Mouse (Mus musculus) embryonic facial prominence, embryonic 15.5 days (tissue): ENCODE measurements around the gene Fxyd4. TPM values are rescaled to one million over a fixed set of nuclear protein-coding genes. Genes with fewer than 3 reads are reported as not detected.

Source experiments
- ATAC-seq: fragments of 200-750 bp; cut with Nextera tagmentation; 2 replicates; pipeline ENCODE4 v1.8.0; 2017; ENCODE audit warnings: low read depth, moderate TSS enrichment; ENCODE audit not compliant: insufficient number of reproducible peaks, low FRiP score, low TSS enrichment
- H3K27ac ChIP-seq: fragments of 300-500 bp; sonication (generic); replicated peaks from 2 replicates; pipeline ENCODE4 v1.5.1; 2015; ENCODE audit warnings: mild to moderate bottlenecking, inconsistent platforms
- H3K27me3 ChIP-seq: fragments of 300-500 bp; sonication (generic); 2 replicates; pipeline ENCODE4 v1.6.1; 2015; ENCODE audit warnings: inconsistent platforms
- H3K36me3 ChIP-seq: fragments of 300-500 bp; sonication (generic); 2 replicates; pipeline ENCODE4 v1.6.1; 2015; ENCODE audit warnings: mild to moderate bottlenecking, inconsistent platforms
- H3K4me1 ChIP-seq: fragments of 300-500 bp; sonication (generic); 2 replicates; pipeline ENCODE4 v1.6.1; 2015; ENCODE audit warnings: inconsistent platforms
- H3K4me2 ChIP-seq: fragments of 300-500 bp; sonication (generic); replicated peaks from 2 replicates; pipeline ENCODE4 v1.6.1; 2015; ENCODE audit warnings: mild to moderate bottlenecking, inconsistent platforms
- H3K4me3 ChIP-seq: fragments of 300-500 bp; sonication (generic); replicated peaks from 2 replicates; pipeline ENCODE4 v1.5.1; 2015; ENCODE audit warnings: mild to moderate bottlenecking, inconsistent platforms
- H3K9ac ChIP-seq: fragments of 300-500 bp; sonication (generic); 2 replicates; pipeline ENCODE4 v1.6.1; 2015; ENCODE audit warnings: inconsistent platforms
- H3K9me3 ChIP-seq: fragments of 300-500 bp; sonication (generic); replicated peaks from 2 replicates; pipeline ENCODE4 v1.6.1; 2016; ENCODE audit warnings: inconsistent platforms
- WGBS: fragments of 180-500 bp; shearing (Covaris S2); methylation state at CpG from one replicate; pipeline ENCODE4 v1.1.7; 2015; 5-methylcytosine and 5-hydroxymethylcytosine counted together
- polyA plus RNA-seq: library from polyadenylated mRNA; unstranded; fragments of >200 nt; fragmentation: Nextera tagmentation; extraction: Ambion mirVana; gene quantifications from 2 replicates; pipeline ENCODE4 v1.2.1, GENCODE M21; 2015

Gene Fxyd4
- polyA plus RNA-seq, 1 experiment from 2014 or later = 3.4 TPM

DNA sequence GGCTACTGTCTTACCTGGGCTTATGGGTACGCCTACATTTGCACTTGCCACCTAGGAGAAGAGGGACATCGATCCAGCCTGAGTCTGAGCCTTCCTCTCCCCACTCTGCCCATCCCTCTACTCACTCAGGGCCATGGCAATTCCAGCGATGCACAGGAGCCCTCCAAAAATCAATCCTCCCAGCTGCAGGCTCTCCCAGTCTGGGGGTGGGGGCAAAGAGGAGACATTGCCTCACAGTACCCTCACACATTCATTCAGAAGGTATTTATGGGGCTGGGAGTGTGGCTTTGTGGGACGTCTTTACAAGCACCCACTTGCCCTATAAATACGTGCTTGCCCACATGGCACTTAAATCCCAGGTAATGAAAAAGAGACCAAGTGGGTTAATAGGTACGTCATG is 3.2 kb downstream of the Fxyd4 start:
- no peaks in the 10 kb centered on the region for H3K4me1 ChIP-seq
- H3K9me3 ChIP-seq = no peaks in the 10 kb centered on the region
- WGBS = 81% methylated on average over 6 of the region's 6 CpGs
- H3K4me2 ChIP-seq = no peak overlapping the region
- no peak overlapping the region for H3K9ac ChIP-seq
- no peak for ATAC-seq
- H3K4me3 ChIP-seq = no peak overlapping the region
- no peaks in the 10 kb centered on the region for H3K27me3 ChIP-seq
- H3K27ac ChIP-seq = no peak overlapping the region
- peaks cover 13% of the 10 kb centered on the region for H3K36me3 ChIP-seq

DNA sequence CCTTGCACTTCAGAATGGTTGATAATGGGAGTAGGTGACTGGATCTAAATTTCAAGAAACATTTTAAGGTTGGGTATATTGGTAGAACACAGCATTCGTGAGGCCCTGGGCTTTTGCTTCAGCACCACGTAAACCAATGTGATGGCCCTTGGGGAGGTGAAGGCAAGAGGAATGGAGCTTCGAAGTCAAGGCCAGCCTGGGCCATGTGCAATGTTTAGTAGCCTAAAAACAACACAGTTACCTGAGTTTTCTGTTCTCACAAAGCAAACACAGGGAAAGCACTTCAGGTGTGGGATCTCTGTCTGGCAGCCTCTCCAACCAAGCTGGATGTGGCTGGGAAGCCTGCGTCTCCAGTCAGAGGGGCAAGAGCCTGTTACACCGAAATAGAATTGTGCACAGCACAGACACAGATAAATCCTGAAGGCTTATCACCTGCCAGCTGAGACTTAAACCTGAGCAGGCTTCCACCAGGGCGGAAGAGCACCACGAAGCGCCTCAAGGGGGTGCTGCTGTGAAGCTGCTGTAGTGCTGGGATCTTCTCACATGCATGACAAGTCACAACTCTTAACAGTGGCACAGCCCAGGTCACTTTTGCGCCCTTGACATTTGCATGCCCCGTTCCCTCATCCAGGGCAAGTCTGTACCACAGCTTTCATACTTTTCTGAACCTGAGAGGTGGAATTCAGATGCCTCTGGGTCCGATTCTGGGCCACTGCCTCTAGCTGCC is 5.0 kb downstream of the Fxyd4 start:
- 0 out of 2 replicates have a peak, but pooled peaks have one; percentile 27 for ATAC-seq
- WGBS = 60% methylated on average over 11 of the region's 11 CpGs

DNA sequence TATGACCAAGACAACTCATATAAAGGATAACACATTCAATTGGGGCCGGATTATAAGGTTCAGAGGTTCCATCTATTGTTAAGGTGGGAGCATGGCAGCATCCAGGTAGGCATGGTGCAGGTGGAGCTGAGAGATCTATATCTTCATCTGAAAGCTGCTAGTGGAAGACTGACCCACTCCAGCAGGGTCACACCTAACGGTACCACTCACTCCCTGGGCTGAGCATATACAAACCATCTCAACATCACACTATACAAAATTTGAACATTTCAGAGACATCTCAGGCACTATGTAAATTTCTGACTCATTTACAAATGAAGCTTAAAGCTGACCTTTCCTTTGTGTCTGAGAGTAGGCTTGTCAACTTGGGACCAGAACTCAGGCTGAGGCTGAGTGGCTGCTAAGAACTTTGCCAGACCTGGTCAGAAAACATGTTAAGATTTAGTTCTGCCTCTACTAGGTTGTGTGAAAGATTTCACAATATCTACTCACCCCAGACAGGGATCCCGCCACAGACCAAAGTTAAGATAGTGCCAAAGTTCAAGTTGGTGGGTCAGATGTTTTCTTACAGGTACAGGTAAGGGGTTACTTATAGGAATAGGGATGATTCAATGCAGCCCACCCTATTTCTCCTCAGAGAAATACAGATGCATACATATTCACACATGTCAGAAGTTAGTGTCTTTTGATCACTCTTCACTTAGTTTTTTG is 7.4 kb downstream of the Fxyd4 start:
- no peak overlapping the region for H3K27ac ChIP-seq
- no peaks in the 10 kb centered on the region for H3K4me1 ChIP-seq
- no peak for ATAC-seq
- no peak overlapping the region for H3K9ac ChIP-seq
- H3K27me3 ChIP-seq = no peaks in the 10 kb centered on the region
- H3K9me3 ChIP-seq = no peaks in the 10 kb centered on the region
- WGBS = 93% methylated on average over 3 of the region's 3 CpGs
- peaks cover 47% of the 10 kb centered on the region for H3K36me3 ChIP-seq
- no peak overlapping the region for H3K4me2 ChIP-seq
- no peak overlapping the region for H3K4me3 ChIP-seq

More for the DNA sequence above, 5.0 kb downstream of the Fxyd4 start:
- no peak overlapping the region for H3K9ac ChIP-seq
- H3K4me1 ChIP-seq = no peaks in the 10 kb centered on the region
- H3K27me3 ChIP-seq = no peaks in the 10 kb centered on the region
- H3K36me3 ChIP-seq = peaks cover 30% of the 10 kb centered on the region
- H3K4me3 ChIP-seq = no peak overlapping the region
- H3K27ac ChIP-seq = no peak overlapping the region
- H3K4me2 ChIP-seq = no peak overlapping the region
- H3K9me3 ChIP-seq = no peaks in the 10 kb centered on the region

DNA sequence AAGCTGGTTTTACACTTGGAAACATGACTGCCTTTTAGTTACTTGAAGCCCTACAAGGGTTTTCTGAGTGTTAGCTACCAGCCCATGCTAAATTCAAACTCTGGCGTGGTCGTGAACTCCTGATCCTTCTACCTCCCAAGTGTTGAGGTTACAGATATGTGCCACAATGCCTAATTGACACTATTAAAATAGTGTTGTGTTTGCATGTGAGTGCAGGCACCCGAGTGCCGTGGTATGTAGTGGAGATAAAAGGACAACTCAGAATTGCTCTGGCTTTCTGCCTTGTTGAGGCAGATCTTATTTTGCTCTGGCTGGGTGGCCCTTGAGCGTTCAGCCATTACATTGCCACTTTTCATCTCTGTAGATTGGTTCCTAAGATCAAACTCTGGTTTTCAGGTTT is 8.7 kb downstream of the Fxyd4 start:
- Histone ChIP-seq H3K9ac (no peak overlapping the region), H3K9me3 (no peaks in the 10 kb centered on the region), H3K27me3 (no peaks in the 10 kb centered on the region), H3K27ac (no peak overlapping the region), H3K4me1 (no peaks in the 10 kb centered on the region), H3K4me2 (no peak overlapping the region), H3K4me3 (no peak overlapping the region), H3K36me3 (peaks cover 47% of the 10 kb centered on the region)
- WGBS = 88% methylated on average over 5 of the region's 5 CpGs
- ATAC-seq = no peak

DNA sequence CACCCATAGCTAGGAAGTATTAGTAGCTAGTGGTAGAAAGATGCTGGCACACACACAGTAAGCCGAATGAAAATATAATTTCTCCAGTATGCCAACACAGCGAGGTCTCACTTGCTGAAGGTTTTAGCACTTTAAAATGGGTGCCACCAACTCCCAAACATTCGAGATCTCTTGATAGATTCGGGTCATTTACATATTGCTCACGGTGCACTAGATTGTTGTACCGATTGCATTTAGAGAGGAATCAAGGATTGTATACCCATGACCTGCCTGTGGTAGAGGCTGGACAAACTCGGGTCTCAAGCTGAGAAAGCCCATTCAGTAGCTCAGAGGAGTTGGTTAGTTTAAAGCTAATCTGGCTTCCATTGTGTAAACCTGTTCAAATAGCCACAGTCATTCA is 9.5 kb downstream of the Fxyd4 start:
- Histone ChIP-seq H3K9ac (no peak overlapping the region), H3K4me1 (no peaks in the 10 kb centered on the region), H3K27ac (no peak overlapping the region), H3K4me2 (no peak overlapping the region), H3K27me3 (no peaks in the 10 kb centered on the region), H3K36me3 (peaks cover 47% of the 10 kb centered on the region), H3K9me3 (no peaks in the 10 kb centered on the region), H3K4me3 (no peak overlapping the region)
- no peak for ATAC-seq
- WGBS = 92% methylated on average over 7 of the region's 7 CpGs

DNA sequence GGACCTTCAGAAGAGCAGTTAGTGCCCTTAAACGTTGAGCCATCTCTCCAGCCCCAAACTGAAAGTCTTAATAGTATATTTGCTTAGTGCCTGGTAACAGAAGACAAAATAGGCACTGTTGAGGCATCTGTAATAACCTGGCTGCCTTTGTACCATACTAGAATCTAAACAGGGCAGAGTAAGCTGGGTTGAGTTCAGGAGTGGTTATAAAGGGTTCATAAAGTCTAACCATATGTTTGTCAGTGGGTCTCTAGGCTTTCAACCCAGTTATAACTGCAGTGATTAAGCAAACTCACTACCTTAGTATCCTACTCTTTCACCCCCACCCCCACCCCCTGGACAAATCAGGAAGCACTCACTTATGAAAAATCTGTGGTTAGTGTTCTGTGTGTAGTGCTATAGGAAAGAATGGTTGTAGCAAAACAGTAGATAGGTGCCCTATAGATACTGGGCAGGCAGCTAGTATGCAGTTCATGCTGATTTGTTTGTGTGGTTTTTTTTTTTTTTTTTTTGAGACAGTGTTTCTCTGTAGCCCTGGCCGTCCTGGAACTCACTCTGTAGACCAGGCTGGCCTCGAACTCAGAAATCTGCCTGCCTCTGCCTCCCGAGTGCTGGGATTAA is 10.5 kb downstream of the Fxyd4 start:
- no peaks in the 10 kb centered on the region for H3K9me3 ChIP-seq
- ATAC-seq = no peak
- H3K9ac ChIP-seq = no peak overlapping the region
- H3K4me1 ChIP-seq = no peaks in the 10 kb centered on the region
- no peaks in the 10 kb centered on the region for H3K27me3 ChIP-seq
- H3K4me3 ChIP-seq = no peak overlapping the region
- H3K27ac ChIP-seq = no peak overlapping the region
- WGBS = 75% methylated on average over 4 of the region's 4 CpGs
- peaks cover 52% of the 10 kb centered on the region for H3K36me3 ChIP-seq
- H3K4me2 ChIP-seq = no peak overlapping the region

DNA sequence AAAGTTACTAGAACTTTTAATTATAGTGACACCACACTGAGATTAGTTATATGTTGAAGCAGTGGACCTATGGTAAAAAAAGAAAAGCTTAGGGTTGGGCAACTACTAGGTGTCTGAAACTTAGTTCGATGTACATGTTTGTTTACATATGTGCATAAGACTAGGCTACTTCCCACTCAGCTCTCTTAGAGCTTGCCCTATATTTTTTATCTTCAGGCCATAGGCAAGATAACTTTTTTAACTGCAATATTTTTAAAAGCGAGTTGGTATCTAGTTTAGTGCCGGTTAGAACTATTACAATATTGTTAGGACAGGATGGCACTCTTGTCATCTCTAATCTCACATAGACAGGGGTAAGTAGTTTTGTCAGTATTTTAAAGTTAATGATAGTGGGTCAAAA is 15.5 kb downstream of the Fxyd4 start:
- no peak overlapping the region for H3K9ac ChIP-seq
- no peak for ATAC-seq
- no peaks in the 10 kb centered on the region for H3K9me3 ChIP-seq
- WGBS = 93% methylated on average over 3 of the region's 3 CpGs
- no peak overlapping the region for H3K27ac ChIP-seq
- no peak overlapping the region for H3K4me3 ChIP-seq
- no peaks in the 10 kb centered on the region for H3K27me3 ChIP-seq
- peaks cover 36% of the 10 kb centered on the region for H3K36me3 ChIP-seq
- peaks cover 25% of the 10 kb centered on the region for H3K4me1 ChIP-seq
- H3K4me2 ChIP-seq = no peak overlapping the region

DNA sequence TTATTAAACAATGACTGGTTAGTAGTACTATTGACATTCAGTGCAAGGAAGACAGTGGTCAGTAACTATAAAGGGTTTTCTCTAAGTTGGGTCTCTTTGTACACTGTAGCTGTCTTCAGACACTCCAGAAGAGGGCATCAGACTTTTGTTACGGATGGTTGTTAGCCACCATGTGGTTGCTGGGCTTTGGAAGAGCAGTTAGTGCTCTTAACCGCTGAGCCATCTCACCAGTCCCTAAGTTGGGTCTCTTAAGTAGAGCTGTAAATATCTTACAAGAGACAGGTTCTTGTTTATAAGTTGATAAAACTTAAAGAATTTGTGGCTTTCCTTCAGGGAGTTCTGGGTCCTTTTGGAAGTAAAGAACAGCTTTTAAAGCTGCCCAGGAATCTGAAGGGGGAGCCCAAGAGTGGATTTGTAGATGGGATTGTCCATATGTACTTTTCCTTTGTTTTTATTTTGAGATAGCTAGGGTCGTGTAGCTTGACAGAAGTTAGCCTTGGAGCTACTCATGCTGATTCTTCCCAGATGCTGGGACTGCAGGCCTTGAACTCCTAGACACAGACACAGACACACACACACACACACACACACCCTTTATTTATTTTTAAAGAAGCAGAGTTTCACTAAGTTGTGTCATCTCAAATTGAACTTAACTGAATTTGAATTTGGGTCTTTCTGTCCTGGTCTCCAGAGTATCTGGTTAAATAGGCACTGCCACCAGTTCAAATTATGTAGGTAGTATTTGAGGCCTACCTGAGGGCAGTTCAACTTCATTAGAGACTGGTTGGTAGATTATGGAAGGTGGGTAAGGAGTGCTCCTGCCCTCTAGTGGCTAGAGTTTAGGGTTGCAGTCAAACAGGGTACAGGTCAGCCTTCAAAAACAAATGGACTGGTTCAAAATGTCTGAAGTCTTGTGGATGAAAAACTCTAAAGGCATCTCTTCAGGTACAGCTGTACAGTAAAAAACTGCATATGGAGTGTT is 16.5 kb downstream of the Fxyd4 start:
- Histone ChIP-seq H3K9ac (no peak overlapping the region), H3K4me2 (no peak overlapping the region), H3K4me3 (no peak overlapping the region), H3K27me3 (no peaks in the 10 kb centered on the region), H3K9me3 (no peaks in the 10 kb centered on the region), H3K4me1 (peaks cover 29% of the 10 kb centered on the region), H3K27ac (no peak overlapping the region), H3K36me3 (peaks cover 27% of the 10 kb centered on the region)
- 48% methylated on average over 3 of the region's 3 CpGs for WGBS
- no peak for ATAC-seq

DNA sequence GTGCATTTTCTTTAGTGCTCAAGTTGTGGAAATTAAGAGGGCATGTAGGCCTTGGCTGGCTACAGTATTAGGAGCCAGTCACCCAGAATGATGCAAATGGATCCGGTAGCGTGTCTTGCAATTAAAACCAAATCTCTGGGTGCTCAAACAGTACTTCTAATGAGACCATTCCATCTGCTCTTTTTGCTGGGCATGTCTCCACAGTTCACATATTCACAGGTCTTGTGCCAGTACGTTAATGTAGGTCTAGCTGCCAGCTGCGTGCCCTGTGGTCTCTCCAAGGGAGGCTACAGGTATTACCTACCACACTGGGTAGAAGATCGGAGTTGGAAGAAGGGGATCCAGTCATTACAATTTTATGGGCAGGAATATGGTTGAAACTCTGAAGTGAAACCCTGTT is 19.4 kb downstream of the Fxyd4 start:
- peak overlapping the region; percentile 69 for H3K4me2 ChIP-seq
- H3K4me3 ChIP-seq = peak overlapping the region; percentile 72
- peak overlapping the region; percentile 97 for H3K27ac ChIP-seq
- 14% methylated on average over 5 of the region's 5 CpGs for WGBS
- H3K27me3 ChIP-seq = no peaks in the 10 kb centered on the region
- H3K9me3 ChIP-seq = no peaks in the 10 kb centered on the region
- H3K9ac ChIP-seq = peak overlapping the region; percentile 58
- peaks cover 21% of the 10 kb centered on the region; the same call in 1 of the 2 replicates for H3K36me3 ChIP-seq
- H3K4me1 ChIP-seq = peaks cover 36% of the 10 kb centered on the region
- ATAC-seq = no peak

DNA sequence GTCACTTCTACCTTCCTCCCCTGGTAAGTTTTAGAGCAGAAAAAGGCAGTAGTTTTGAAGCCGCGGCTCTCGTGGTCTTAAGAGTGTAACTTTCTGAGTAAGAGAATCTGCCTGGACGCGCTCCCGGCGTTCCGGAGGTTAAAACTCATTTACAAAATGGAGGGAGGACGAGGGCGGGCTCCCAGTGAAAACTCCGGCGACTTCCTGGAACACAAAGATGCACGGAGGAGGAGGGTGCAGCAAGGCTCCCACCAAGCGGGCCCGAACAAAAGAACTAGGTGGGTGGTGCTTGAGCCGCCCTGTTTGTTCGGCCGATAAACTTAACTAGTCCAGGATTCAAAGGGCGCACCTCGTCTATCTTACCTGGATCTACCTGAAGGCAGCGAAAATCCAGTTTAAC is 19.9 kb downstream of the Fxyd4 start:
- H3K4me2 ChIP-seq = peak overlapping the region; percentile 69
- WGBS = under 1% methylated on average over 21 of the region's 21 CpGs
- H3K4me3 ChIP-seq = peak overlapping the region; percentile 72
- peaks cover 19% of the 10 kb centered on the region; the same call in 1 of the 2 replicates for H3K36me3 ChIP-seq
- H3K9ac ChIP-seq = peak overlapping the region; percentile 58
- ATAC-seq = peak; percentile 52
- no peaks in the 10 kb centered on the region for H3K9me3 ChIP-seq
- peaks cover 36% of the 10 kb centered on the region for H3K4me1 ChIP-seq
- H3K27ac ChIP-seq = peak overlapping the region; percentile 97
- H3K27me3 ChIP-seq = no peaks in the 10 kb centered on the region
